Mouse (Mus musculus) forebrain, embryonic 14.5 days (tissue): Measurements from ENCODE around the gene Lhpp. TPM values are rescaled to one million over a fixed set of nuclear protein-coding genes. Genes with fewer than 3 reads are reported as not detected.
A peak's percentile ranks its signal among the peaks of the same experiment; 100 is the strongest.
"Not testable (repeated sequence)": the region's sequence is repeated elsewhere in the genome, so short reads cannot be mapped to it uniquely, and the experiment has no call there.

ENCODE experiments used
- ATAC-seq: fragments of 200-750 bp; cut with Nextera tagmentation; 2 replicates; pipeline ENCODE4 v1.8.0; 2017; ENCODE audit warnings: mild to moderate bottlenecking, moderate library complexity
- DNase-seq: peaks from one replicate; pipeline ENCODE4 v3.0.0-alpha.2; 2015; ENCODE audit warnings: low spot score
- H3K27ac ChIP-seq: fragments of 300-500 bp; sonication (generic); 2 replicates; pipeline ENCODE4 v1.5.1; 2014; ENCODE audit warnings: low read depth, mild to moderate bottlenecking, control low read depth, low read length, moderate library complexity
- H3K27me3 ChIP-seq: fragments of 300-500 bp; sonication (generic); replicated peaks from 2 replicates; pipeline ENCODE4 v1.6.1; 2014; ENCODE audit warnings: low read length, control low read depth, mixed read lengths; ENCODE audit not compliant: control insufficient read depth, insufficient read depth
- H3K36me3 ChIP-seq: fragments of 300-500 bp; sonication (generic); 2 replicates; pipeline ENCODE4 v1.6.1; 2014; ENCODE audit warnings: low read length, control low read depth; ENCODE audit not compliant: control insufficient read depth, insufficient read depth
- H3K4me1 ChIP-seq: fragments of 300-500 bp; sonication (generic); 2 replicates; pipeline ENCODE4 v1.6.1; 2014; ENCODE audit warnings: antibody characterized with exemption, low read length, control low read depth; ENCODE audit not compliant: control insufficient read depth, insufficient read depth
- H3K4me2 ChIP-seq: fragments of 300-500 bp; sonication (generic); 2 replicates; pipeline ENCODE4 v1.6.1; 2014; ENCODE audit warnings: mild to moderate bottlenecking, control low read depth, low read length
- H3K4me3 ChIP-seq: fragments of 300-500 bp; sonication (generic); 2 replicates; pipeline ENCODE4 v1.5.1; 2014; ENCODE audit warnings: low read depth, low read length, control low read depth
- H3K9ac ChIP-seq: fragments of 300-500 bp; sonication (generic); 2 replicates; pipeline ENCODE4 v1.6.1; 2014; ENCODE audit warnings: mild to moderate bottlenecking, low read length, control low read depth, moderate library complexity
- H3K9me3 ChIP-seq: fragments of 300-500 bp; sonication (generic); replicated peaks from 2 replicates; pipeline ENCODE4 v1.6.1; 2016; ENCODE audit warnings: low read length, control low read depth, mixed read lengths; ENCODE audit not compliant: control insufficient read depth
- WGBS: fragments of 180-500 bp; shearing (Covaris S2); extraction: QIAGEN DNeasy Blood & Tissue Kit; methylation state at CpG from one replicate; pipeline ENCODE4 v1.1.7; 2014; 5-methylcytosine and 5-hydroxymethylcytosine counted together
- polyA plus RNA-seq: library from polyadenylated mRNA; unstranded; fragments of >200 nt; fragmentation: Nextera tagmentation; extraction: Ambion mirVana; gene quantifications from 2 replicates; pipeline ENCODE4 v1.2.1, GENCODE M21; 2014

The Lhpp gene
- polyA plus RNA-seq, 1 experiment from 2014 or later: 26.7 TPM

DNA sequence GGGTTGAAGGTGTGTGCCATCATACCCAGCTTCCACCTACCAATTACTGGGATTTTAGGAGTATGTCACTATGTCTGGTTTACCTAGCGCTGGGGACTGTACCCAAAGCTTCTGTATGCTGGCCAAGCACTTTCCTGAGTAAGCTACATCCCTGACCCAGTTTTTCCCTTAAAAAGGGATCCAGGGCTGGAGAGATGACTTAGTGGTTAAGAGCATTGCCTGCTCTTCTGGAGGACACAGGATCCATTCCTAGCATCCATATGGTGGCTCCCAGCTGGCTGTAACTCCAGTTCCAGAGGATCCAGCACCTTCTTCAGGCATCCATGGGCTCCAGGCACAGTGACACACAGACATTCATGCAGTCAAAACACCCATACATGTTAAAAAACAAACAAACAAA, 36.1 kb downstream of the Lhpp start:
- no peak for ATAC-seq

DNA sequence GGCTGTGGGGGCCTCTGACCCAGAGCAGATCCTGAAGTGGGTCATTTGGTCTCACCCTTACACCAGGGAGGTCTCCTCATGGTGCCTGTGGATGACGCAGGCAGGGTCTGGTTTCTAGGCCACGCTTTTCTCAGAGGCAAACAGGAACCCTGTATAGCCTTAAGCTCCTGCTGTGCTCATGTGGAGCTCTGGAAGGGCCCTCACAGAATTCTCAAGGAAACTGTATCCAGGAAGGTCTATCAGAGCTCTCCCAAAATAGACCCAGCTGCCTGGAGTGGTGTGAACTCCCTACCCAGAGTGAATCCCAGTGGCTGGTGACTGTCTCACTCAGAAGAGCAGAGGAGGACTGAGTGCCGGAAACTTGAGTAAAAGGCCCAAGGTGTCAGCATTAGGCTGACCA, 44.0 kb downstream of the Lhpp start:
- H3K27ac ChIP-seq: no peak overlapping the region

More for the DNA sequence above, 36.1 kb downstream of the Lhpp start:
- no peak for DNase-seq
- Histone ChIP-seq H3K4me1 (no peaks in the 10 kb centered on the region; the same call in 1 of the 2 replicates), H3K27me3 (no peaks in the 10 kb centered on the region), H3K4me3 (no peak overlapping the region), H3K9me3 (no peaks in the 10 kb centered on the region), H3K36me3 (no peaks in the 10 kb centered on the region), H3K9ac (no peak overlapping the region), H3K27ac (no peak overlapping the region), H3K4me2 (no peak overlapping the region)
- 100% methylated on average over 1 of the region's 1 CpGs for WGBS

DNA sequence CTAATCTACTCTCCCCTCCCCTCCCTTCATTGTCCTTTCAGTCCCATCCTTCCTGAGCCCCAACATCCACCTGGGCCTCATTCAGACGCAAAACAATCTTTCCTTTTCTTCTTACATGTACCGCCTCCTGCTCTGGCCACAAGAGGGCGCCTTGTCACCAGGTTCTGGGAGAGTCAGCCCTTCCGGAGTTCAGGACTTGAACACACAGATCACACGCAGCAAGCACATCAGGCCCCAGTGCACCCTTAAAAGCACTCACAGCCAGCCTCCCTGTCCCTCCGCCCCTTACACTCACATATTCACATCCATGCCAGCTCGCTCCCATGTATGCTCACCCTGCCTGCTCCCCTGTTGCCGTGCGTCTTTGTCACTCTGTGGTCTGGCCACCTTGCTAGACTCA, 45.6 kb downstream of the Lhpp start:
- Histone ChIP-seq H3K36me3 (no peaks in the 10 kb centered on the region), H3K4me1 (peaks cover 16% of the 10 kb centered on the region), H3K27me3 (no peaks in the 10 kb centered on the region), H3K27ac (no peak overlapping the region), H3K4me3 (no peak overlapping the region), H3K9me3 (no peaks in the 10 kb centered on the region), H3K4me2 (no peak overlapping the region), H3K9ac (no peak overlapping the region)
- WGBS: 6% methylated on average over 9 of the region's 9 CpGs
- peak; percentile 94 for DNase-seq
- ATAC-seq: peak; percentile 80

More for the DNA sequence above, 44.0 kb downstream of the Lhpp start:
- no peak for DNase-seq
- no peaks in the 10 kb centered on the region for H3K27me3 ChIP-seq
- no peak for ATAC-seq
- no peak overlapping the region for H3K4me2 ChIP-seq
- H3K9me3 ChIP-seq: no peaks in the 10 kb centered on the region
- no peak overlapping the region for H3K9ac ChIP-seq
- peaks cover 13% of the 10 kb centered on the region for H3K4me1 ChIP-seq
- 83% methylated on average over 3 of the region's 3 CpGs for WGBS
- no peak overlapping the region for H3K4me3 ChIP-seq
- no peaks in the 10 kb centered on the region for H3K36me3 ChIP-seq

DNA sequence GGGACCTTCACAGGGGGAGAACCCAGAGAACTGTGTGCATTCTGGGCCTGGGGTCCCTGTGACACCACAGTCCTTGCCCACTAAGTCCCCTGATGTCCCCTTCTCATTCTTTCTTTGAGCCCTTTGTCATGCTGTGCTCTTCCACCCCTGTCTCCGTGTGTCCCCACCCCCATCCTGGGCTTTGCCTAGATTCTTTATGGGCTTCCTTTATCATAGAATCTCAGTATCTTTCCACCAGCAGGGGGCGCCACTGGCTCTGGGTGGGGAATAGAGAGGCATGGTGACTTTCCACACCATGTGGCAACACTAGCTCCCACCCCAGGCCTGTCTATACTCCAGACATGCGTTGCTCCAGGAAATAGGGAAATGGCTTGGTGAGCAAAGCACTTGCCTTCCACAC, 46.1 kb downstream of the Lhpp start:
- Histone ChIP-seq H3K27ac (no peak overlapping the region), H3K27me3 (no peaks in the 10 kb centered on the region), H3K9ac (no peak overlapping the region), H3K36me3 (no peaks in the 10 kb centered on the region), H3K4me2 (no peak overlapping the region), H3K4me3 (no peak overlapping the region), H3K4me1 (peaks cover 16% of the 10 kb centered on the region), H3K9me3 (no peaks in the 10 kb centered on the region)
- 4% methylated on average over 3 of the region's 3 CpGs for WGBS
- DNase-seq: peak; percentile 88
- ATAC-seq: peak; percentile 72

DNA sequence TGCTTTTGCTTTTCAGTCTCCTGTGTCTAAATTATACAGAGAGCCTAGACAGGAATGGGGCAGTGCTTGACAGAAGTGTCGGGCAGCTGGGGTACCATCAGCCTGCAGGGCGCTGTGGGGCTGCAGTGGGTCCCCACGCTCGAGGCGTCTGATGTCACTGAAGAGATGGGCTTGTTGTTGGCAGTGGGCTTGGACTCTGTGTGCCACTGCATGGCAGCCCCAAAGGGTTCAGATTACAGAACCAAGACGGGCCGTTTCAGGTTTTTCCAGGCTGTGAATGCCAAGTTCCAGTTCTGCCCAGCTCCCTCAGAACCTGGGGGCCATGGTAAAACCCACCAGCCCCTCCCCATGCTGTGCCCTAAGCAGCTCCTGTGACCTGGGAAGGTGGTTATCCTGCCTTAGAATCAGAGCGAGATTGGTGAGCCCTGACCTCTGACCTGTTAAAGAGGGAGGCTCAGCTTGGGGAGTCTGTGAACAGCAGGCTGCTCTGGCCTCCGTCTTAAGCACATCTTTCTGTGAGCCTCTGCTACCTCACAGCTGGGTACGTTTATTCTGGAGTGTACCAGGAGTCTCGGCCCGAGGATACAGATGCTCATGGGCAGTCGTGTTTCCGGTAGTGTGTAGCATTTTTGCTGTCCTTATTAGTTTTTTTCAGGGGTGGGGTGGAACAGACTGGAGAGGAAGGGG, 47.1 kb downstream of the Lhpp start:
- Histone ChIP-seq H3K4me1 (peaks cover 16% of the 10 kb centered on the region), H3K9ac (no peak overlapping the region), H3K4me3 (no peak overlapping the region), H3K27ac (no peak overlapping the region), H3K4me2 (no peak overlapping the region), H3K27me3 (no peaks in the 10 kb centered on the region), H3K9me3 (no peaks in the 10 kb centered on the region), H3K36me3 (no peaks in the 10 kb centered on the region)
- ATAC-seq (no peak), DNase-seq (no peak)
- WGBS: 36% methylated on average over 14 of the region's 14 CpGs

DNA sequence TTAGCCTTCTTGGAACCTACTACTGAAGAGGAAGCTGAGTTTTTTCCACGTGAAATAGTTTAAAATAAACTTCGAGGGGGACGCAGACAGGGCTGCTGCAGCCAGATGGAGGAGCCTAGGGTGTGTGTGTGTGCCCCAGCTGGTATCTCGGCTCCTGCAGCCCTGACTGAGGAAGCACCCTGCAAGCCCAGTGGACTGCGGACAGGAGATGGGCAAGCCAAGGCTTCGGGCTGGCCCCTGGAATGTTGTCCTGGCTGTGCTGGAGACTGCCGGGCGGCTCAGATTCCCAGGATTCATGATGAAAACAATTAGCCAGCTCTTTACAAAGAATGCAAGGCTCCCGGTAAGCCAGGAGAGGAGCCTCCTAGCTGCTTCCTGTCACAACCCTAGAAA, 47.6 kb downstream of the Lhpp start:
- Histone ChIP-seq H3K4me2 (no peak overlapping the region), H3K9me3 (no peaks in the 10 kb centered on the region), H3K4me1 (peaks cover 16% of the 10 kb centered on the region), H3K27ac (no peak overlapping the region), H3K27me3 (no peaks in the 10 kb centered on the region), H3K9ac (no peak overlapping the region), H3K4me3 (no peak overlapping the region), H3K36me3 (no peaks in the 10 kb centered on the region)
- DNase-seq (no peak), ATAC-seq (no peak)
- 8% methylated on average over 9 of the region's 9 CpGs for WGBS

DNA sequence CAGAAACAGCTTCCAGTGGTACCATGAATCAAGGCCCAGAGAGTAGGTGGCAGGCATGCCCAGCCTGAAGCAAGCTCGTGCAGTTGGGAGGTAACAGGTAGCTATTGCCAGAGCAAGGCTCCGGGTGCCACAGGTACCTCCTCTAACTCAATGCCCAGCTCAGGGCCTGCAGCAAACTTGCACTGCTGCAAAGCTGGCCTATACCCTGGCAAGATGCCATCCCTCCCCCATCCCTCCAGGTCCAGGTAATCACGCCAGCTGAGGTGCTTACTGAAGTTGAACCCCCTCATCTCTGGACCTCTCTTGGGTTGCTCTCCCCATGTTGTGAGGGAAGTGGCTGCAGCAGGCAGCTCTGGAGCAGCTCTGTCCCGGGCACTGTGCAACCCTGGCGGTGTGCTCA, 48.2 kb downstream of the Lhpp start:
- Histone ChIP-seq H3K27ac (no peak overlapping the region), H3K27me3 (no peaks in the 10 kb centered on the region), H3K4me1 (peaks cover 16% of the 10 kb centered on the region), H3K9ac (no peak overlapping the region), H3K36me3 (no peaks in the 10 kb centered on the region), H3K9me3 (no peaks in the 10 kb centered on the region), H3K4me3 (no peak overlapping the region), H3K4me2 (no peak overlapping the region)
- 71% methylated on average over 5 of the region's 5 CpGs for WGBS
- DNase-seq: no peak
- ATAC-seq: no peak

DNA sequence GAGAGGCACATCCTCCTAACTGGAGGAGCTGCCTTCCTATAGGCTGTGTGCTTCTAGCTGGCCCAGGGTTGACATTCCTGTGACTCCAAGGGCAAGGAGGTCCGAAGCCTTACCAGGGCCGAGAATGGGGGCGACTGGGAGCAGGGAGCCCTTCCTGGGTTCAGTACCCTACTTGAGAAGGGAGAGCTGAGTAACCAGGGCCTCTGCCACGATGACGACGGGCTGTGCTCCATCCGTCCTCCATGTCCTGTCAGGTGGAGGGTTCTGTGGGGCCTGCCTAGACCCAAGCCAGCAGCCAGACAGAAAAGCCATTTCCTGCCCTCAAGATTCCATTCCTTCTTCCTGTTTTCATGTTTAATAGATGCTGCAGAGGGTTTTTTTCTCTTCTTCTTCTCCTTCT, 49.2 kb downstream of the Lhpp start:
- WGBS: 77% methylated on average over 7 of the region's 7 CpGs
- DNase-seq: no peak

DNA sequence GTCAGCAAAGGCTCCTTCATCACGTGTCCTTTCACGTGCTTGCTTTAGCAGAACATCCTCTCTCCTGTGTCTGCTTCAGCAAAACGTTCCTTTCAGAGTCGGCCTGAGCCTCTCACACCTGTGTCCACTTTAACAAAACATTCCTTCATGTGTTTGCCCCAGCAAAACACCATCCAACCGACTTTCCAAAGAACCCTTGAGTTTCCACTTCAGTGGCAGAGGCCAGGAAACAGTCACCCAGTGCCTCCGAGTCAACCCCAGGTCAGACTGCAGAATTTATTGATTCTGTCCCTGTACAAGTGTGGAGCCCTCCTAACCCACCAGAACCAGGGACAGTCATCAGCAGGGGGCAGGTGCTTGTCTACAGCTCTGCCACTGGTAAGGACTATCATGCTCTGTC, 52.4 kb downstream of the Lhpp start:
- H3K27me3 ChIP-seq, ATAC-seq, H3K27ac ChIP-seq, H3K9me3 ChIP-seq, DNase-seq, H3K9ac ChIP-seq, H3K4me3 ChIP-seq, H3K36me3 ChIP-seq, H3K4me2 ChIP-seq: not testable (repeated sequence)
- 73% methylated on average over 6 of the region's 6 CpGs for WGBS
- H3K4me1 ChIP-seq: peaks cover 26% of the 10 kb centered on the region

More for the DNA sequence above, 49.2 kb downstream of the Lhpp start:
- Histone ChIP-seq H3K27ac (no peak overlapping the region), H3K36me3 (no peaks in the 10 kb centered on the region), H3K4me2 (no peak overlapping the region), H3K9ac (no peak overlapping the region), H3K4me3 (no peak overlapping the region), H3K4me1 (peaks cover 19% of the 10 kb centered on the region), H3K27me3 (no peaks in the 10 kb centered on the region), H3K9me3 (no peaks in the 10 kb centered on the region)
- ATAC-seq: no peak
